Mouse (Mus musculus) layer of hippocampus, postnatal 10 days (tissue): ENCODE data around the gene Rorb. TPM values are rescaled to one million over a fixed set of nuclear protein-coding genes. Genes with fewer than 3 reads are reported as not detected.
A peak's percentile ranks its signal among the peaks of the same experiment; 100 is the strongest.

Experiments
- DNase-seq, 2 experiments: peaks; one replicate each; pipeline ENCODE4 v3.0.0; 2021; ENCODE audit warnings: low spot score in 2 of 2
- long read RNA-seq: library from polyadenylated mRNA; stranded (forward); transcript quantifications from one replicate; pipeline ENCODE4 v2.0.0, GENCODE M21; 2023
- total RNA-seq, 2 experiments: library from RNA; stranded (reverse); gene quantifications; 2 replicates each; pipeline ENCODE4 v1.2.3; 2021

The Rorb gene
- total RNA-seq, result 10 to 100 TPM; 16.3 to 16.7 TPM
- long read RNA-seq, full-length matches to known transcripts, result 1 of 5 reads
- long read RNA-seq, partial matches to known transcripts, result 2 of 5 reads
- long read RNA-seq, other reads (novel, unspliced or antisense), result 2 of 5 reads

GRCm38 (mm10) chr19:19110793-19111427 lies at the start of gene Rorb:
Gene Rorb (minus strand): TSS chr19:19111196.
- DNase-seq, result peak; percentile 86 to 91

GRCm38 (mm10) chr19:19148847-19149246 lies 37.9 kb upstream of the Rorb start:
- no peak for DNase-seq

DNA sequence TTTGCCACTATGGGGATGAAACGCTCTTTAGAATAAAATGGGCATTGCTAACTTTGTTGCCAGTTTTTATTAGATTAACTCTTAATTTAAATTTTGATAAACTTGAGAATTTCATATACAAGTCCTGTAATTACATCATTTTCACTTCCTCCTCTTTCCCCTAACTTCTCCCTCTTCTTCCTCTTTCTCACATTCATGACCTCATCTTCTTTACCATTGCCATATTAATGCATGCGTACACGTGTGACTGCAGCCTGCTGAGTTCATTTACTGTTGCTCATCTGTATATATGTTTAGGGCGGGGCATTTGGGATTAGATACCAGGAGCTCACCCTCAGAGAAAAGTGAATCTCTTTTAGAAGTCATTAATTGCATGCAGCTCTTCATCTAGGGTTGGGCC lies 33.5 kb upstream of the Rorb start:
- DNase-seq, result no peak

GRCm38 (mm10) chr19:19136856-19137255 lies 25.9 kb upstream of the Rorb start:
- no peak for DNase-seq

DNA sequence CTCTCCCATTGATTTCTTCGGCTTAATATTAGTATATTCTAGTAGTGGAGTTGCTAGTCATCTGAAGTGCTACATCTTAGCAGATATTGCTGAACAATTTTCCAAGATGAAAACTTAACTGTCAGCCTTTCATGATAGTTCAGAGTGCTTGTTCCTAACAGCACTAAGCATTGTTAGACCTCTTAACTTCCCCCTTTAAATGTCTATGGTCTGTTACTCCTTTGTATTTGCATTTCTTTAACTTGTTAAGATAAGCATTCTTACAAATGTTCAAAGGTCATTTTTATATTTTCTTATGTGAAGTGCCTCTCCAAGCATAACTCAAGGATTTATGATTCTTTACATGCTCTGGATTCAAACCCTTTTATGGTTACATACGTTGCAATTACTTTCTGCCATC lies 24.8 kb upstream of the Rorb start:
- no peak for DNase-seq

DNA sequence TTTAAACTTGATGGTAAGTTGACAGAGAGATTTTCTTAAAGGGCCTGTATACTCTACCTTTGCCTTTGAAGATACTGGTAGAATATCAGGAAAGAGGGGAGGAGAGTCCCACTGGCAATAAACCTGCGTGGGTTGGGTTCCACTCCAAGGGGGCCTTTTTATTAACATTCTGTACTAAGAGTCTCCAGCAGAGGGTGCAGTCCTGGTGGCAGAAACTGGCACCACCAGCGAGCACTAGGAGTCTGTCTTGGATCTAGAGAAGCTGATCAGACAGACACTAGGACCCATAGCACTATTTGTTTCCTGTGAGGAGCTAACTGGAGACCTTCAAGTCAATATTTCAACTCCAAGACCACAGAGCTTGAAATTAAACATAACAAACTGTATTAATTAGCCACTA lies 11.3 kb upstream of the Rorb start:
- DNase-seq, result no peak

DNA sequence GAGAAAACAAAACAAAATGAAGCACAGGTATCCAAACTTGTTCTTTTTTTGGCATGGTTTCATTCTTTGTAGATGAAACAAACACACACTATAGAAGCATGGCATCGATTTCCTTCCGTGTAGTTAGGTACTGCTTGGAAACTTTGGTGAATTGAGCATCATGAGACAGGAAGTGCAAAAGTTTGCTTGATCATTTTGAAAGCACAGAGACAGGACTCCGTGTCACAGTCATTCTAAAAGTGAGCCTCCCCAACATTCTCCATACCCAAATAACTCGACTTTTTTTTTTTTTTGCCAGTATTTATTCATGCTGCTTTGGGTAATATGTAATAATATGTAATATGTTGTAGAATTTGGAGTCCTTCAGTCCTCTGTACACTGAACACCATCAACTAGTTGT lies 1.2 kb upstream of the Rorb start:
- no peak for DNase-seq

GRCm38 (mm10) chr19:19111428-19112170 lies 603 bp upstream of the Rorb start:
- DNase-seq, result no peak

DNA sequence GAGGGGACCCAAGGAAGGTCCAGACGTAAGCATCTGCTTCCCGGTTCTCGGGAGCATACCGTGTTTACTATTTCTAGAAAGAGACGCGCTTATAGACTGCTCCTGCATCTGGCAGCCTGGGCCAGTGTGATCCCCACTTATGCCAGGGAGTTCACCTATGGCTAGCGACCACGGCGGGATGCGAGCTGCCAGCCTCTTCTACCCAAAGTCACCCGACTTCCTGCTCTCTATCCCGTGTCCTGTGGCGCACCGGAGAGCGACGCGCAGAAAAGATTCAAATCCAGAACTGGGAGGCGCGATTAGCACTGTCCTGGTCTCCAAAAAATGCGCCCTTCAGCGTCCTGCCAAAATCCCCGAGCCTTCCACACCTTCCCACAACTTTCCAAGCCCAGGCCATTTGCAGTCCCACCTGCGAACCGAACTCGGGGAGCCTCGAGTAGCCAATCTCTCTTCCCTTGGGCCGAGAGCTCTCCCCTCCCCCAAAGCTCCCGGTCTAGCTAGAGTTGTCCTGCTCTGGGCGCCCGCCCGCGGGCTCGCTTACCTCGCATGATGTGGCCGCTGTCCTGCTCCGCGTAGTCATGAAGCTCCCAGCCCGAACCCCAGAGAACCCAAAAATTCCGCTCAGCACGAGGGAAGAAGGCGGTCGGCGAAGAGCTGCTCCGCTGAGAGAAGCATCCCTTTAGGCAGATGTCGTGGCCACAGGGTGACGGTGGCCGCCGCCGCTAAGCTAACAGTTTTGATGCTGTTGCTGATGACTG lies 806 bp downstream of the Rorb start:
- DNase-seq, result peak; percentile 48 to 70

- DNase-seq, result peak in 1 of 2 experiments; percentile 20
These were observed 2.2 kb downstream of the Rorb start for GRCm38 (mm10) chr19:19108596-19109381.

DNA sequence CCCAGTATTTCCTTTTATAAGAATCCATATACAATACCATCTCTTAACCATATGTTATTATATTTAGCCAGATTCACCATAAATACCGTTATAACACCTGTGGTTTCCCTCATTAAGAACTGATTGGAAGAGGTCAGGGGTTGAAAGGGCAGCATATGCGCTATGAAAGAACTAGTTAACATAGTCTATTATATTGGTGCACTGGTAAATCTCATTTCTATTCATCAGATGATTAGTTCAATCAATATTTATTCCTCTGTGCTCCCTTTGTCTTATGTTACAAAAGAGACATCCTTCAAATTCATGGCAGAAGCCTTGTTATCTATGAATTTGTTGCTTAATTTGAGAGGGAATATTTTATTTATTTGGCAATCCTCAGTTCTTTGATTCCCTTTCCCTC lies 6.4 kb downstream of the Rorb start:
- no peak for DNase-seq

GRCm38 (mm10) chr19:19097149-19097548 lies 13.8 kb downstream of the Rorb start:
- DNase-seq, result no peak

- no peak for DNase-seq
These were observed 21.6 kb downstream of the Rorb start for GRCm38 (mm10) chr19:19089427-19089826.

GRCm38 (mm10) chr19:19077880-19078279 lies 33.1 kb downstream of the Rorb start:
- DNase-seq, result no peak

- no peak for DNase-seq
These were observed 36.2 kb downstream of the Rorb start for GRCm38 (mm10) chr19:19074756-19075155.

- DNase-seq, result no peak
These were observed 52.1 kb downstream of the Rorb start for GRCm38 (mm10) chr19:19058710-19059398.

- no peak for DNase-seq
These were observed 52.8 kb downstream of the Rorb start for GRCm38 (mm10) chr19:19058201-19058600.

GRCm38 (mm10) chr19:19043138-19043537 lies 67.9 kb downstream of the Rorb start:
- DNase-seq, result no peak

DNA sequence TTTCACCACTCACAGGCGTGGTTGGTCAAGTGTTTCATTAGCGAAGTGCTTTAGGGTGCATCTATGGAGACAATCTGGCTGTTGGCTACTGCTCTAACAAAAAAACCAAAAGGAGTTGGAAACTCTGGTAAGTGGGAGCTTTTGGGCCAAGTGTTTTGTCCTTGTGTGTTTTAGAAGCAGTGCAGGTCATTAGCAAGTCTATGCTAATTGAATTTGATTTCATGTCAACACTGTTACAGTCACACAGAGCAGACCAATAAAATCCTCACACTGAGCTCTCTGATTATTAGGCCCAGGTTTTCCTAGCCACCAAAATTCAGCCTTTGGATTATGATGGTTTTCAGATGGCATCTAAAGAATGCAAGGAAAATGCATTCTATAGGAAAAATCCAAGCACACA lies 70.2 kb downstream of the Rorb start:
- no peak for DNase-seq

DNA sequence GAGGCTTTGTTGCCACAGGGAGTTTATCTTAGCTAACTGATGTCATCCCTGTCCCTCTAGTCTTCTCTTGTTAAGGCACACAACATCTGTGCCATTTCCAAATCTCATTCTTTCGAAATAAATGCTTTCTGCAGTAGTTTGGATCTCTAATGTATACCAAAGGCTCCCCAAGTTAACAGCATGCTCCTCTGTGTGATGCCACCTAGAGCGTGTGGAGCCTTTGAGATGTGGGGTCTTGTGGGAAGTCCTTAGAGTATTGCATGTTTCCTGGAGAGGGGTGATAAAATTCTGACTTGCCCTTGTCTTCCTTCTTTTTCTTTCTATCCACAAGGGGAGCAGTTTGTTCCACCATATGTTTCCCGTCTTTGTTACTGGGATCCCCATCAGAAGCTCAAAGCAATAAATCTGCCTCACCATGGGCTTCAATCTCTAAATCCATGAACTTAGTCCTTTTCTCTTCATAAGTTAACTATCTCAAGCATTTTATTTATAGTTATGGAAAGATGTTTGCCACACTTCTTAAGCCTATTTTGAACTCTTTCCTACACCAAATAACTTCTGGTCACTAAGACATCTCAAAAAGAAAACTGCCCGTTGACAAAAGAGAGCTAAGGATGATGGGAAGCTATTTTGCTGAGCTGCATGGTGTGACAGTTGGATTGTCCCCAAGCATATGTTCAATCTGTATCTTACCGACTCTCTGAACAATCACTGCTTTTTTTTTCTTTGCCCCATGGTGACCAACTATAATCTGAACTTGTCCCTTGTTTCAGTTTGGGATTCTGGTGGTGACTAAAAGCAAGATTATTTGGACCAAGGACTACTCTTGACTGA lies 76.3 kb downstream of the Rorb start:
- DNase-seq, result no peak
